Mouse (Mus musculus): ENCODE measurements around the gene Nid1. TPM values are rescaled to one million over a fixed set of nuclear protein-coding genes. Genes with fewer than 3 reads are reported as not detected.

Nid1 gene
- total RNA-seq, 2 experiments from 2014 or later: 5.4 to 6.4 TPM

- no peak for DNase-seq
Measured at GRCm38 (mm10) chr13:13548431-13549190, 111.3 kb downstream of the Nid1 start.

DNA sequence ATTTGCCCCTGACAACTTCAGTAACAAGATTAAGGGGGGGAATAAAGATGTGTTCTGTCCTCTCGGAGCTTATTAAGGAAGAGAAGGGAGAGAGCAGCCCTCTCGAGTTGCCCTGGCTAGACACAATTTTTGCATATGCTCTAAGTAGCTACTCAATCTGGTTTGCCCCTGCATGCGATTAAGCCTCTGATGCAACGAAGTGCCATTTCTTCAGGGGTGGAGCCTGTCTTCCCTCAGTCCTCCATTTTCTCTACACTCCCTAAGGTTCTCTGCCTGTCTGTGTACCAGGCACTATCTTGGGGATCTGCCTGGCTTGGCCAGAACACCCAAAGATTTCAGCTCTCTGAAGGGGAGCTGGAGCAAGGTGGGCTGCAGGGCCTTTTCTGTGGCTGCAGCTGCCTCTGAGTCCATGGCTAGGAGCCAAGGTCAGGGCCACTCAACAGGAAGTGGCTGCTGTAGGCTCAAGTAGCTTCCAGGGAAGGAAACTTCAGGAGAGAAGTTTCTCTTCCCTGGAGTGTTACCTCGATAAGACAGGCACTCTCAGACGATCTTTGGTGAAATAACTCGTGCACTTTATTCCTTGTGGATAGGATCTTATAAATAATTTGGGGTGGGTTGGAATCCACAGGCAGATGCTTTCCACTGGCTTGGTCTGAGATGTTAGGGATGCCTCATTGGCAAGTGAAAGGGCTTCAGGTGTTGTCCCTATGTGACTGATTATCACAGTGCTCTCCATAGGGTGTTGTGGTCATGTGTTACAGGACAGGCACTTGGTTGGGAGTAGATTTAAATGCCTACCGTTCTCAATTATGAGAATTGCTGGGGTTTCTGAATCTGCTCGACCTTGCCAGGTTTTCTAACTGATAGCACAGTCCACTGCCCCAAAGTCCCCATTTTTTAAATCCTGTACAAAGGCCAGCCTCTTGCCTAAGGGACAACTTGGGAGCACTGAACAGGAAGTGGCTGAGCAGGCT, 112.6 kb downstream of the Nid1 start:
- DNase-seq: no peak

DNA sequence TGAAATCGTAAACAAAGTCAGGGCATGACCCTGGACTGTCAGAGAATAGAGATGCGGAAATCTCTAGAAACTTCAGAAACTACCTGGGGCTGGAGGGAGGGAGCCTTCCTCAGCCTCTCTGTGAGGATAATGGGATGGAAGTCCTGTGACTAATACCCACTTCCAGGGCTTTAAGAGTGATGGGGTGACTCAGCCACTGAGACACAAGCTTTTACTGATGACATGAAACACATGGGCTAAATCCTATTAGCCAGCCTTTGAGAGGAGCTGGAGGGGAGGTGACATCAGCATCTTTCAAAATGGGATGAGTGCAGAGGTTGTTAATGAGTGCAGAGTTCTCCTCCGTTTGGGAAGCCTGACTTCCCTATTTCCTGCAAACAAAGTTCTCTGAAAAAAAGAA, 114.7 kb downstream of the Nid1 start:
- no peak for DNase-seq

GRCm38 (mm10) chr13:13553660-13554059, 116.3 kb downstream of the Nid1 start:
- DNase-seq: no peak

GRCm38 (mm10) chr13:13555196-13555595, 117.8 kb downstream of the Nid1 start:
- DNase-seq: no peak

GRCm38 (mm10) chr13:13557001-13557743, 119.8 kb downstream of the Nid1 start:
- no peak for DNase-seq

- no peak for DNase-seq
Measured at GRCm38 (mm10) chr13:13558251-13558650, 120.9 kb downstream of the Nid1 start.

DNA sequence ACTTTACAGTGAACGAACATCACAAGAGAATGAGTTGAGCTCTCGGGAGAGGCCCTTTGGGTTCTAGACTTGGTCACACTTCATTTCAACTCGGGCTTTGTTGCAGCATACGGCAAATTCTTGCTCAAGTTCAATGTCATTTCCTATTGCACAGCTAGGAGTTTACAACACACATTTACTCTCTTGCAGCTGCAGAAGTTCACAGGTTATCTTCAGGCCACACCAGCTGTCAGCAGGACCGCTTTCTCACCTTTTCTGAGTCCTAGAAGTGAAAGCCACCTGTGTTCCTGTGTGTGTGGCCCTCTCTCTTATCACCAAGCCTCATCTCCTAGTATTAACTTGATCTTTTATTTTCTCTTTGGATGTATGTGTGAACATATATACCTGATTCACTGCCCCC, 121.5 kb downstream of the Nid1 start:
- DNase-seq: no peak

Other genes with a start within 250 kb of the Nid1 start
- 10 to 100 TPM; 21.0 to 24.0 TPM for gene Gpr137b, start 43.5 kb upstream of the Nid1 start, total RNA-seq (2021)
- 100 to 1,000 TPM in 1 of 2 experiments, 10 to 100 TPM in 1; 88.7 to 114 TPM for gene Lyst, start 152.8 kb downstream of the Nid1 start, total RNA-seq (2021)

All from layer of hippocampus, postnatal 36 days (tissue).